Mouse (Mus musculus) inflammation-experienced regulatory T-cells (primary cell): ENCODE measurements around the gene Gm8229. TPM values are rescaled to one million over a fixed set of nuclear protein-coding genes. Genes with fewer than 3 reads are reported as not detected.

ENCODE experiments used
- polyA plus RNA-seq, 2 experiments: library from polyadenylated mRNA; unstranded; fragments of 100-300 nt; shearing (Covaris generic); gene quantifications; one replicate each; pipeline ENCODE4 v1.2.1; 2017

Gene Gm8229
- not detected for polyA plus RNA-seq

GRCm38 (mm10) chr14:44365057-44365456 is at the start of gene Gm8229:
TSS of gene Gm8229 (plus strand) at chr14:44365357.

GRCm38 (mm10) chr14:44338484-44338883 is 26.7 kb upstream of the Gm8229 start, which contains the start of gene Gm5930:
TSS of gene Gm5930 (minus strand) at chr14:44338584.

GRCm38 (mm10) chr14:44410588-44410987 is 45.4 kb downstream of the Gm8229 start, which contains the start of gene Gm3371:
TSS of gene Gm3371 (minus strand) at chr14:44410688.

Other genes with a start within 250 kb of the Gm8229 start
- gene Gm3327, start 241.5 kb upstream of the Gm8229 start, polyA plus RNA-seq: not detected
- gene Gm8212, start 167.7 kb upstream of the Gm8229 start, polyA plus RNA-seq: under 1 TPM in 1 of 2 experiments, not detected in 1; 0.92 TPM
- under 1 TPM in 1 of 2 experiments, not detected in 1; 0.76 TPM for gene 4930503E14Rik, start 152.1 kb upstream of the Gm8229 start, polyA plus RNA-seq
- under 1 TPM in 1 of 2 experiments, not detected in 1; 0.70 TPM for gene Gm8220, start 79.8 kb upstream of the Gm8229 start, polyA plus RNA-seq
- gene Gm5930, start 26.8 kb upstream of the Gm8229 start, polyA plus RNA-seq: under 1 TPM in 1 of 2 experiments, not detected in 1; 0.36 TPM
- not detected for gene Gm3371, start 45.3 kb downstream of the Gm8229 start, polyA plus RNA-seq
- under 1 TPM in 1 of 2 experiments, not detected in 1; 0.14 TPM for gene Gm8232, start 68.3 kb downstream of the Gm8229 start, polyA plus RNA-seq
- not detected for gene BC061237, start 127.1 kb downstream of the Gm8229 start, polyA plus RNA-seq
- not detected for gene Gm17093, start 152.9 kb downstream of the Gm8229 start, polyA plus RNA-seq
- not detected for gene Gm8247, start 217.8 kb downstream of the Gm8229 start, polyA plus RNA-seq